Mouse (Mus musculus): ENCODE results near the gene Mtch2. TPM values are rescaled to one million over a fixed set of nuclear protein-coding genes. Genes with fewer than 3 reads are reported as not detected.

Mtch2 gene
- polyA plus RNA-seq, 1 experiment from 2014 or later: 259 TPM

DNA sequence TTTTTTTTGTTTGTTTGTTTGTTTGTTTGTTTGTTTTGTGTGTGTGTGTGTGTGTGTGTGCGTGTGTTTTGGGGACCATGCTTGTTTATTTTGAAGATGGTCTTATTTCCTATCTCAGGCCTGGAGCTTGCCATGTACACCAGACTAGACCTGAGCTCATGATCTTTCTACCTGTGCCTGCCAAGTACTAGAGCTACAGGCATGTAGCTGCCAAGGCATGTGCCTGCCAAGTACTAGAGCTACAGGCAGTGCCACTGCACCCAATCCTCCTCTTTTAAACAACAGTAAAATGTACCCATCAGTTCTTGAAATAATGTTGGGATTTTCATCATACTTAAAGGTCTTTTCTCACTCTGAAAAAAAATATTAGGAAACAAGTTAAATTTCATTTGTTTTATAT, 27.1 kb downstream of the Mtch2 start:
- 80% methylated on average over 1 of the region's 1 CpGs for WGBS
- H3K4me2 ChIP-seq (ENCODE audit: low read depth, low read length): no peak overlapping the region
- H3K9me3 ChIP-seq (replicated peaks; ENCODE audit: control insufficient read depth, low read length): no peaks in the 10 kb centered on the region
- no peaks in the 10 kb centered on the region for H3K27me3 ChIP-seq (ENCODE audit: control insufficient read depth, insufficient read depth, low read length)
- H3K36me3 ChIP-seq (ENCODE audit: control insufficient read depth, insufficient read depth): no peaks in the 10 kb centered on the region
- peaks cover 26% of the 10 kb centered on the region for H3K4me1 ChIP-seq (ENCODE audit: control insufficient read depth, insufficient read depth, low read length)
- no peak overlapping the region for H3K4me3 ChIP-seq (ENCODE audit: low read length)
- no peak overlapping the region for H3K9ac ChIP-seq (ENCODE audit: low read length)
- H3K27ac ChIP-seq (ENCODE audit: low read length): no peak overlapping the region
- no peak for ATAC-seq (replicated peaks; ENCODE audit: extremely low read depth, insufficient read depth, low FRiP score)

DNA sequence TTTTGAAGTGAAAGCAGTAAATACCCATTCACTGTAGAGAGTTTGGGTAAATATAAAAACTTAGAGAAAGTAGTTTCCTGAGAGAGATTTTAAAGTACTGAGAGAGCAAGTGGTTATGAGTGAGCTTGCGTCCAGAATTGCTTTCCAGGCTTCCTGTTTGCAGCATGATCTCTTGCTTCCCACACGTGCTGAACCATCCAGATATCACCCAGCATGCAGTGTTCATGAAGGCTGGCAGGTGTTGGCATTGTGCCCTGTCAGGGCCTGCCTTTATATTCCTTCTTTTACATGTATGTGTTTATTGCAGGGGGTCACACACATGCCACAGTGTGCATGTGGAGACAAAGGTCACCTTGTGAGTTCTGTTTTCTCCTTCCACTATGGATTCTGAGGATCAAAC, 28.3 kb downstream of the Mtch2 start:
- WGBS: 42% methylated on average over 2 of the region's 2 CpGs
- no peak overlapping the region for H3K4me2 ChIP-seq (ENCODE audit: low read depth, low read length)
- H3K9ac ChIP-seq (ENCODE audit: low read length): no peak overlapping the region
- no peak overlapping the region for H3K27ac ChIP-seq (ENCODE audit: low read length)
- no peaks in the 10 kb centered on the region for H3K9me3 ChIP-seq (replicated peaks; ENCODE audit: control insufficient read depth, low read length)
- peaks cover 27% of the 10 kb centered on the region for H3K4me1 ChIP-seq (ENCODE audit: control insufficient read depth, insufficient read depth, low read length)
- H3K27me3 ChIP-seq (ENCODE audit: control insufficient read depth, insufficient read depth, low read length): no peaks in the 10 kb centered on the region
- H3K36me3 ChIP-seq (ENCODE audit: control insufficient read depth, insufficient read depth): no peaks in the 10 kb centered on the region
- no peak overlapping the region for H3K4me3 ChIP-seq (ENCODE audit: low read length)
- no peak for ATAC-seq (replicated peaks; ENCODE audit: extremely low read depth, insufficient read depth, low FRiP score)

DNA sequence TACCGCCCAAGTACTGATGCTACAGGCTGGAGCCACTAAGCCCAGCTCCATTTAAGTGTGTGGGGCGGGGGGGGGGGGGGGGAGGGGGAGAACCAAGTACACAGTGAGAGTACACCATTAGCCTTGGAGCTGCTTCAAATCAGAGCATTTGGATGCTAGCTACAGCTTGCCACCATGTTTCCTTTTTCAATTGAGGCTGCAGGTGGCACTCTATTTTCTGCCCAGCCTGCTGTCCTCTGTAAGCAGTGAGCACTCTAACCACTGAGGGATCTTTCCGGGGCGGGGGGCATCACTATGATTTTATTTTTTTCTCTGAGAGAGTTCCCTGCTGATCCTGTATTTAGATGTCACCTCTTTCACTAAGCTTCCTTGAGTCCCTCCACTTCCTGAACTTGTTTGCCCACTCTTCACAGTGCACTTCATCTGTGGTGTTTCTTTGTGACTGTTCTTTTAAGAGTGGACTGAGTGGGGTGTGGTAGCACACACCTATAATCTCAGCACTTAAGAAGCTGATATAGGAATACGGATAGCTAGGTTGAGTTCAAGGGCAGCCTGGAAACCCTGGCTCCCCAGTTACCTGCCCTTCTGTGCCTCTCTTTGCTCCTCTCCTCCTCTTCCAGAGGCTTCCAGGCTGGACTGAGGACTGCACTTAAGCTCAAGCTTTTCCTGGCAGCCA, 30.8 kb downstream of the Mtch2 start:
- H3K27ac ChIP-seq (ENCODE audit: low read length): no peak overlapping the region
- no peaks in the 10 kb centered on the region for H3K36me3 ChIP-seq (ENCODE audit: control insufficient read depth, insufficient read depth)
- no peaks in the 10 kb centered on the region for H3K27me3 ChIP-seq (ENCODE audit: control insufficient read depth, insufficient read depth, low read length)
- no peak overlapping the region for H3K4me2 ChIP-seq (ENCODE audit: low read depth, low read length)
- peaks cover 12% of the 10 kb centered on the region; the same call in 1 of the 2 replicates for H3K4me1 ChIP-seq (ENCODE audit: control insufficient read depth, insufficient read depth, low read length)
- no peak overlapping the region for H3K9ac ChIP-seq (ENCODE audit: low read length)
- no peak overlapping the region for H3K4me3 ChIP-seq (ENCODE audit: low read length)
- H3K9me3 ChIP-seq (replicated peaks; ENCODE audit: control insufficient read depth, low read length): no peaks in the 10 kb centered on the region
- 50% methylated on average over 4 of the region's 5 CpGs for WGBS
- ATAC-seq (replicated peaks; ENCODE audit: extremely low read depth, insufficient read depth, low FRiP score): no peak

GRCm38 (mm10) chr2:90879419-90879818, 32.5 kb downstream of the Mtch2 start:
- no peak overlapping the region for H3K9ac ChIP-seq (ENCODE audit: low read length)
- H3K9me3 ChIP-seq (replicated peaks; ENCODE audit: control insufficient read depth, low read length): no peaks in the 10 kb centered on the region
- ATAC-seq (replicated peaks; ENCODE audit: extremely low read depth, insufficient read depth, low FRiP score): no peak
- no peaks in the 10 kb centered on the region for H3K36me3 ChIP-seq (ENCODE audit: control insufficient read depth, insufficient read depth)
- no peak overlapping the region for H3K4me3 ChIP-seq (ENCODE audit: low read length)
- no peak overlapping the region for H3K27ac ChIP-seq (ENCODE audit: low read length)
- peaks cover 12% of the 10 kb centered on the region; the same call in 1 of the 2 replicates for H3K4me1 ChIP-seq (ENCODE audit: control insufficient read depth, insufficient read depth, low read length)
- no peak overlapping the region for H3K4me2 ChIP-seq (ENCODE audit: low read depth, low read length)
- H3K27me3 ChIP-seq (ENCODE audit: control insufficient read depth, insufficient read depth, low read length): no peaks in the 10 kb centered on the region

GRCm38 (mm10) chr2:90880144-90880785, 33.3 kb downstream of the Mtch2 start:
- WGBS: 41% methylated on average over 6 of the region's 6 CpGs
- Histone ChIP-seq H3K9me3 (replicated peaks; ENCODE audit: control insufficient read depth, low read length) (no peaks in the 10 kb centered on the region), H3K4me2 (ENCODE audit: low read depth, low read length) (no peak overlapping the region), H3K27ac (ENCODE audit: low read length) (no peak overlapping the region), H3K36me3 (ENCODE audit: control insufficient read depth, insufficient read depth) (no peaks in the 10 kb centered on the region), H3K27me3 (ENCODE audit: control insufficient read depth, insufficient read depth, low read length) (no peaks in the 10 kb centered on the region), H3K4me1 (ENCODE audit: control insufficient read depth, insufficient read depth, low read length) (peaks cover 12% of the 10 kb centered on the region; the same call in 1 of the 2 replicates), H3K4me3 (ENCODE audit: low read length) (no peak overlapping the region), H3K9ac (ENCODE audit: low read length) (no peak overlapping the region)
- no peak for ATAC-seq (replicated peaks; ENCODE audit: extremely low read depth, insufficient read depth, low FRiP score)

DNA sequence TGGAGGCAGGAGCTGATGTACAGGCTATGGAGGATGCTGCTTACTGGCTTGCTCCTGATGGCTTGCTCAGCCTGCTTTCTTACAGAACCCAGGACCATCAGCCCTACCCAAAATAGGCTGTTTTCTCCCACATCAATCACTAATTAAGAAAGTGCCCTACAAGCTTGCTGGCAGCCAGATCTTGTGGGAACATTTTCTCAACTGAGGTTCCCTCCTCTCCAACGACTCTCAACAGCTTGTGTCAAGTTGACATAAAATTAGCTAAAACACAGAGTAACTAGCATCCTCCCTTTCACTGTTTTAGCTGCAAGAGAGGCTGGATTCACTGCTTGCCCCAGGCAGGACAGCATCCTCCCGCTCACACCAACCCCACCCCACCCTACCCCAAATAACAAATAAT, 34.9 kb downstream of the Mtch2 start:
- Histone ChIP-seq H3K4me2 (ENCODE audit: low read depth, low read length) (no peak overlapping the region), H3K27ac (ENCODE audit: low read length) (no peak overlapping the region), H3K9ac (ENCODE audit: low read length) (no peak overlapping the region), H3K4me3 (ENCODE audit: low read length) (no peak overlapping the region), H3K9me3 (replicated peaks; ENCODE audit: control insufficient read depth, low read length) (no peaks in the 10 kb centered on the region), H3K4me1 (ENCODE audit: control insufficient read depth, insufficient read depth, low read length) (peaks cover 19% of the 10 kb centered on the region), H3K27me3 (ENCODE audit: control insufficient read depth, insufficient read depth, low read length) (peaks cover 6% of the 10 kb centered on the region; the same call in 1 of the 2 replicates), H3K36me3 (ENCODE audit: control insufficient read depth, insufficient read depth) (no peaks in the 10 kb centered on the region)
- no peak for ATAC-seq (replicated peaks; ENCODE audit: extremely low read depth, insufficient read depth, low FRiP score)
- WGBS: 85% methylated on average over 2 of the region's 2 CpGs

GRCm38 (mm10) chr2:90885218-90886041, 38.5 kb downstream of the Mtch2 start, which contains the start of gene C1qtnf4:
Gene C1qtnf4, plus strand, starts transcription at chr2:90885860.
- peaks cover 19% of the 10 kb centered on the region for H3K27me3 ChIP-seq (ENCODE audit: control insufficient read depth, insufficient read depth, low read length)
- 3% methylated on average over 45 of the region's 45 CpGs for WGBS
- H3K27ac ChIP-seq (ENCODE audit: low read length): no peak within 1 kb of the TSS
- peaks cover 9% of the 10 kb centered on the region; the same call in 1 of the 2 replicates for H3K4me1 ChIP-seq (ENCODE audit: control insufficient read depth, insufficient read depth, low read length)
- ATAC-seq (replicated peaks; ENCODE audit: extremely low read depth, insufficient read depth, low FRiP score): peak; percentile 29; the same call in 1 of the 2 replicates
- H3K9ac ChIP-seq (ENCODE audit: low read length): peak within 1 kb of the TSS; percentile 63
- peak within 1 kb of the TSS; percentile 73 for H3K4me2 ChIP-seq (ENCODE audit: low read depth, low read length)
- no peaks in the 10 kb centered on the region for H3K9me3 ChIP-seq (replicated peaks; ENCODE audit: control insufficient read depth, low read length)
- peak within 1 kb of the TSS; percentile 53 for H3K4me3 ChIP-seq (ENCODE audit: low read length)
- H3K36me3 ChIP-seq (ENCODE audit: control insufficient read depth, insufficient read depth): no peaks in the 10 kb centered on the region

- no peaks in the 10 kb centered on the region for H3K36me3 ChIP-seq (ENCODE audit: control insufficient read depth, insufficient read depth)
- H3K4me2 ChIP-seq (ENCODE audit: low read depth, low read length): no peak overlapping the region
- no peak for ATAC-seq (replicated peaks; ENCODE audit: extremely low read depth, insufficient read depth, low FRiP score)
- no peaks in the 10 kb centered on the region for H3K9me3 ChIP-seq (replicated peaks; ENCODE audit: control insufficient read depth, low read length)
- H3K4me3 ChIP-seq (ENCODE audit: low read length): peak overlapping the region; percentile 53; the same call in 1 of the 2 replicates
- 53% methylated on average over 6 of the region's 6 CpGs for WGBS
- H3K27ac ChIP-seq (ENCODE audit: low read length): no peak overlapping the region
- H3K4me1 ChIP-seq (ENCODE audit: control insufficient read depth, insufficient read depth, low read length): peaks cover 9% of the 10 kb centered on the region; the same call in 1 of the 2 replicates
- peak overlapping the region; percentile 63; the same call in 1 of the 2 replicates for H3K9ac ChIP-seq (ENCODE audit: low read length)
- peaks cover 19% of the 10 kb centered on the region for H3K27me3 ChIP-seq (ENCODE audit: control insufficient read depth, insufficient read depth, low read length)
Measured at GRCm38 (mm10) chr2:90886436-90886835, 39.5 kb downstream of the Mtch2 start.
